Mouse (Mus musculus) spleen, postnatal 10 days (tissue): Measurements from ENCODE around the gene Chd4.
"Not testable (repeated sequence)": the region's sequence is repeated elsewhere in the genome, so short reads cannot be mapped to it uniquely, and the experiment has no call there.

Source experiments
- DNase-seq, 2 experiments: peaks; one replicate each; pipeline ENCODE4 v3.0.0; 2021 to 2022; ENCODE audit warnings: low spot score in 2 of 2

The Chd4 gene

DNA sequence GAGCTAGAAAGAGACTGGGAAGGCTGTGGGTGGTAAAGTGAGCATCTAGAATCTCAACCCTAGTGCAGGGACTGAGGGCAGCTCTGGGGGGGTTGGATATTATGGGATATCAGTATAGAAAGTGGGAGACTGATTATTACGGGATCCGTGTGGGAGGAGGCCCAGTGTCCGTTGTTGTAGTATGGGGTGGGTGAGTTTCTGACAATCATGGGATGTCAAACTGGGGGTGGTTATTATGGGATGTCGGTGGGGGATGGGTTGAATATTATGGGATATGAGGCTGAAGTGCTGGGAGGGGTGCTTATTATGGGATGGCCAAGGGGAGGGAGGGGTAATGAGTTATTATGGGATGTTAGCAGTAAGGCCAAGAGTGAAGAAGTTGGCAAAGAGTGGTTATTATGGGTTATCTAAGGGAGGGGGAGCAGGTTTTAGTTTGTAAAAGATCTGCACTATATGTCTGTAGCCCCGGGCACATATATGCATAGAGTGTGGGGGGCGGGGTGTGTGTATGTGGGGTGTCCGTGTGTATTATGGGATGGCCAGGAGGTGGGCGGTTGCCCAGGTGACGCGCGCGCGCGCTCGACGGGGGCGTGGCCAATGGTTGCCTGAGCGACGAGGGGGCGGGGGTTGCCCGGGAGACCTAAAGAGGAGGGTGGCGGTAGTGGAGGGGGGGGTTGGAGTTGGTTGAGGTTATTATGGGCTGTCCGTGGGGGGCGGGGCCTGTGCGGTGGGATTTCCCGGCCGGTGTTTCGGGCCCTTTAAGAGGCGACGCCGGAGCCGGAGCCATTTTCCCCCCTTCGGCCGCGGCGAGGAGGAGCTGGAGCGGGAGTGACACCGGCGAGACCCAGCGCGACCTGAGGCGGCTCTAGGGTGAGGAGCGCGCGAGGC is at the start of gene Chd4:
Chd4 (plus strand) TSS at position 591 of the 888 bp plus-strand sequence.
- peak; percentile 90 to 97 for DNase-seq

DNA sequence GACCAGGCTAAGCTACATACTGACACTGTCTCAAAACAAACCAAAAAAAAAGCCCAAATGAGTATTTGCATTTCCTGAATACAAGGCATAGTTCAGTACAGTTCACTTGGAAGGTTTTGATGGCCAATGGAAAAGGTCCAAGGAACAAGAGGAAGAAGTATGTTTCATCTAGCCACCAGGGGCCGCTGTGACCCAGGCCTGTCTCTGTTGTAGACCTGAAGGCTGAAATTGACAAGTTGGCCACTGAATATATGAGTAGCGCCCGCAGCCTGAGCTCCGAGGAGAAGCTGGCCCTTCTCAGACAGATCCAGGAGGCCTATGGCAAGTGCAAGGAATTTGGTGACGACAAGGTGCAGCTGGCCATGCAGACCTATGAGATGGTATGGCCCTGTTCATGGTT is 49.1 kb upstream of the Chd4 start:
- peak; percentile 63 to 87 for DNase-seq

DNA sequence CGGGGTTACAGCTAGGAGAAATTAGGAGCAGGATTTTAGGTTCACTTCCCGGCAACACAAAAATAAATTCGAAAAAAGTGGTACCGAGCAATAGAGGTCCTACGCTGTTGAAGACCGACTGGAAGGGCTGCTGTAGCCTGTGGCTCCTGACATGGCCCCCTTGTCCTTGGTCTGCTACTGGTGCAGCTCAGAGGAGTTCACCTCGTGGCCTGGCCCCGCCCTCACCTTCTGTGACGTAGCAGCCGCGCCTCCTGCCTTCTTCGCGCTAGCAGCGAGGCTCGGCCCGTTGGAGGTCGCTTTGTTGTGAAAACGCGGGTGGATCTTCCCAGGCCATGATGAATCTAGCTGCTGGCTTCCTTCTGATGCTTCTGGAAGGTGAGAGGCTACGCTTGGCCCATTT is 46.1 kb upstream of the Chd4 start, which contains the start of gene Acrbp:
Acrbp (plus strand) TSS at position 12 of the 400 bp plus-strand sequence.
- DNase-seq = no peak

DNA sequence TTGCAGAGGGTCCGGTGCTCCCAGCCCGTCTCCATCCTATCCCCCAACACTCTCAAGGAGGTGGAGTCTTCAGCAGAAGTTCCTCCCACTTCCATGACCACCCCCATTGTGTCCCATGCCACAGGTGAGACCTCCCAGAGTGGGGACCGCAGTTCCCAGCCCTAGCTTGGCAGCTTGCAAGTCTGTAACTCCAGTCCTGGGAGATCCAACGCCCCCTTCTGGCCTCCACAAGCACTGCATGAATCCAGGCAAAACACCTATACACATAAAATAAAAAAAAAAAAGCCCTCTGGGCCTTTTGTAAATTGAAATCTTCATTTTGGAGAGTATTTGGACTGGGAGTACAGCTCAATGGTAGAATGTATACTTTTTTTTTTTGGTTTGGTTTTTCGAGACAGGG is 44.5 kb upstream of the Chd4 start:
- peak in 1 of 2 experiments; percentile 59 for DNase-seq

DNA sequence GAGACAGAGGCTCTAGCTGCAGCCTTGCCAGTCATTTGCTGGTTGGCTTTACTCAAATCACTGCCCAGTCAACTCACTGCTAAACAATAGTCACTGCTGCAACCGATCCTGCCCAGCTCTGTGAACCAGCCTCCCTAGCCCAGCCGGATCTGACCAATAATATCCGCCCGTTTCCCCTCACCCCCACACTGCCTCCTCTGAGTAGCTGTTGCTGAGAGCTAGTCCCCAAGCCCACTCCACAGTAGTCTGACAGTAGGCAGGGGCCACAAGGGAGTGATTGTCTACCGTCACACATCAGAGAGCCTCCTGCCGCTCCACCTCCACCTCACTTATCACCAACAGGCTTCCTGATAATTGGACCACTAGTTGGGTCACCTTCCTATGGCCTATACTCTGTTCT is 34.3 kb upstream of the Chd4 start:
- DNase-seq = no peak

DNA sequence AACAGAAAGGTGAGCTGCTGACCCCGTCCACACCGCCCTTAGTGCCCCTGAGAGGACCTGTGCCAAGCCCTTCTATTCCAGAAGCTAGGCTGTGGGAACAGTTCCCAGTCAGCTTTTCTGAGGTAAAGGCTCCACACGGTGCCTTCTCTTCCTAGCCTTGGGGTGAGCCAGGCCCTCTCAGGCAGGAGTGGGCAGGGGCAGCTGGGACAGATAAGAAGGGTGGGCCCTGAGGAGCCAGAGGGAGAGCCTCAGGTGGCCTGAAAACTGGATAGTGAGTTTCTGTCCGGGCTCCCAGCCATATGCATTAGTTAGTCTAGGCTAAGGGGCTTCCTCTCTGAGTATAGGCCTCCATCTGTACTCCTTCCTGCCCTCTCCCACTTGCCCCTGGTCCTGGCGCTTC is 33.3 kb upstream of the Chd4 start:
- no peak for DNase-seq

DNA sequence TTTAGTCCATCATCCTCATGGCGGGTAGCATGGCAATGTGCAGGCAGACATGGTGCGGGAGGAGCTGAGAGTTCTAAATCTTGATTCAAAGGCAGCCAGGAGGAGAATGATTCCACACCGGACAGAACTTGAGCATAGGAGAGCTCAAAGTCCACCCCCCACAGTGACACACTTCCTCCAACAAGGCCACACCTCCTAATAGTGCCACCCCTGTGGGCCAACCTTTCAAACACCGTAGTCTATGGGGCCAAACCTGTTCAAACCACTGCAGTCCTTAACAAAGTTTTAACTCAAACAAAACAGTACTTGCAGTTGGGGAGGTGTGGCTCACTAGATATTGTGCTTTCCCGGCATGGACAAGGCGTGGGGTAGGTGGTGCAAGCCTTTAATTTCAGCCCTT is 31.9 kb upstream of the Chd4 start:
- DNase-seq = no peak

DNA sequence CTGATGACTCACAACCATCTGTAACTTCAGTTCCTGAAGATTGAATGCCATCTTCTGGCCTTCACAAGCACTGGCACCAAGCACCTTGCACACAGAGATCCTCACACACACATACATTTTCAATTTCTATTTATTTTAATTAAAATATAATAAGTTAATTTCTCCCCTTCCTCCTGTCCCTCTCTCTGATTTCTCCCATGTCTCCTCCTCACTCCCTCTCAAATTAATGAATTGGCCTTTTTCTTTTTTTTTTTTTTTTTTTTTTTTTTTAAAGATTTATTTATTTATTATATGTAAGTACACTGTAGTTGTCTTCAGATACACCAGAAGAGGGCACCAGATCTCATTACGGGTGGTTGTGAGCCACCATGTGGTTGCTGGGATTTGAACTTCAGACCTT is 30.6 kb upstream of the Chd4 start:
- DNase-seq = not testable (repeated sequence)

DNA sequence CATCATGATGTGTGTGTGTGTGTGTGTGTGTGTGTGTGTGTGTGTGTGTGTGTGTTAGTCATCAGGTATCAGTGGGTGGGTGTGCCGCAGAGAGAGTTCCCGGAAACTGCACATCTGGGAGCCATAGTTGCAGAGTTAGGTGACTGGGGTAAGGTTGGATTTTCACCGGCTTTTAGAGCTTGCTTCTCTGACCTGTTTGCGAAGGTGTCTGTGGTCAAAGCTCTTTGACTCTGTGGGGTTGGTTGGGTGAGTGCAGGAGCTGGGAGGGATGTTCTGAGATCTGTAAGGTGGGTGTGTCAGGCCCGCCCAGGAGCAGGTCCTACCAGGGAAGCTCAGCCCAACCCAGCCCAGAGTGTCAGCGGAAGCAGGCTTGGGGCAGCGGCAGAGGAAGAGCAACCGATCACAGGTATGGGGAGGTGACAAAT is 28.2 kb upstream of the Chd4 start, which contains the start of gene Lpar5:
Lpar5 (plus strand) TSS at position 350 of the 425 bp plus-strand sequence.
- no peak for DNase-seq

DNA sequence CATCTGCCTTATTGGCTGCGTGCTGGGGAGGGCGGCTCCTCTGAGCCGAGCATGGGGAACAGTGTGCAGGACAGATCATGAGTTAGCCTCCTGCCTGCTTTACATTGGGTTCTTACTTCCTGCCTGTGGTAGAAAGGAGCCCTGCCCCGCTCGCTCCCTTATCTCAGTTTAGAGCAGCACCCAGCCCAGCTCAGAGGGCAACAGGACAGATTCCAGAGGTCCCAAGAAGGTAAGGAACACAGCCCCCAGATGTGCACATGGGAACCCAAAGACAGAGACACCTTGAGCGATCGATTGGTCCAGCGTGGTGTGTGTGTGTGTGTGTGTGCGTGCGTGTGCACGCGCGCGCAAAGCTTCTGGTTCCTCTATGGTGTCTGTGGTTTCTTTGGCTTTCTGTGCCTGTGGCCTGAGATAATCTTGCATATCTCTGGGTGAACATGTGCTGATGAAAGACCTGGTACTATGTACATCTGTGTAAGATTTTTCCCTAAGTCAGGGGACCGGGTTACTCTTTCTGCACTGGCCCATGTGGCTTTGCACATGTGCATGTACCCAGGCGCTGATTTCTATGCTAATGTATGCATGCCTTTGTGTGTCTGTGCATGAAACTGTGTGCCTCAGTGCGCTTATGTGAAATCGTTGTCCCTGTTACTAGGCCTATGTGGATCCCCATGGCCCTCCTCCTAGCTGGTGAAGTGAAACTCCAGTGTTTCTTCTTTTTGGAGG is 24.4 kb upstream of the Chd4 start:
- DNase-seq = peak; percentile 60 to 72

DNA sequence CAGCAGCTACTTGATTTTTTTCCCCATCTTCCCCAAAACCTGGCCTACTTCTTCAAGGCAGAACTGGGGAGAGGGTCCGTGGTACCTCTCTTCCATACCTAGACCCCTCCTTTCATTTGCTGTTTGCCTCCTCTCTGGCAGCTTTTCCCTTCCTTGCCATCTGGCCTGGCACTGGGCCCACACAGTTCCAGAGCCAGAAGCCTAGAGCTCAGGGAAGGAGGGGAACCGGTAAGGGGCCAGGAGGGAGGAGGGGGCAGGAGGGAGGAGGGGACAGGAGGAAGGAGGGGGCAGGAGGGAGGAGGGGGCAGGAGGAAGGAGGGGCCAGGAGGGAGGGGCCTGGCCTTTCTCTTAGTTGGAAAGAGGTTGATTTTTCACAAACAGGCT is 23.9 kb upstream of the Chd4 start:
- peak in 1 of 2 experiments; percentile 34 for DNase-seq

DNA sequence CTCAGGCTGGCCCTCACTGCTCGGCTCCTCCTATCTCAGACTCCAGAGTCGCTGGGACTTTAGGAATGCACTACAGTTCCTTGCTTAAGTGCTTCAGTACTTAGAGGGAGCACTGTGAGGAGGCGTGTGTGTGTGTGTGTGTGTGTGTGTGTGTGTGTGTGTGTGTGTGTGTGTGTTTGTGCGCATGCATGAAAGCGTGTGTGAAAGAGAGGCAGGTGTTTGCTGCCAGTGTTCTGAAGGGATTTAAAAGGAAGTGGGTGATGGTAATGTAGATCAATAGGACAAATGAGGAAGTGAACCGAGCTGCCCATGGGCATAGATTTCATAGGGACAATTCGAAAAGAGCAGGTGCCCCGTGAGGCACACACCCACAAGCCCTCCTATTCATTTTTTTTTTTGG is 22.0 kb upstream of the Chd4 start:
- DNase-seq = no peak

DNA sequence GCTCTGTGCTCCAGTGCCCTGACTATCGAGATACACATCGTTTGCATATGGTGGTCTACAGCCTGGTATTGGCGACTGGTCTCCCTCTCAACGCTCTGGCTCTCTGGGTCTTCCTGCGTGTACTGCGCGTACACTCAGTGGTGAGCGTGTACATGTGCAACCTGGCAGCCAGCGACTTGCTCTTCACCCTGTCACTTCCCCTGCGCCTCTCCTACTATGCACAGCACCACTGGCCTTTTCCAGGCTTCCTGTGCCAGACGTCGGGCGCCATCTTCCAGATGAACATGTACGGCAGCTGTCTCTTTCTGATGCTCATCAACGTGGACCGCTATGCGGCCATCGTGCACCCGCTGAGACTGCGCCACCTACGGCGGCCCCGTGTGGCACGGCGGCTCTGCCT is 14.4 kb upstream of the Chd4 start:
- DNase-seq = no peak

DNA sequence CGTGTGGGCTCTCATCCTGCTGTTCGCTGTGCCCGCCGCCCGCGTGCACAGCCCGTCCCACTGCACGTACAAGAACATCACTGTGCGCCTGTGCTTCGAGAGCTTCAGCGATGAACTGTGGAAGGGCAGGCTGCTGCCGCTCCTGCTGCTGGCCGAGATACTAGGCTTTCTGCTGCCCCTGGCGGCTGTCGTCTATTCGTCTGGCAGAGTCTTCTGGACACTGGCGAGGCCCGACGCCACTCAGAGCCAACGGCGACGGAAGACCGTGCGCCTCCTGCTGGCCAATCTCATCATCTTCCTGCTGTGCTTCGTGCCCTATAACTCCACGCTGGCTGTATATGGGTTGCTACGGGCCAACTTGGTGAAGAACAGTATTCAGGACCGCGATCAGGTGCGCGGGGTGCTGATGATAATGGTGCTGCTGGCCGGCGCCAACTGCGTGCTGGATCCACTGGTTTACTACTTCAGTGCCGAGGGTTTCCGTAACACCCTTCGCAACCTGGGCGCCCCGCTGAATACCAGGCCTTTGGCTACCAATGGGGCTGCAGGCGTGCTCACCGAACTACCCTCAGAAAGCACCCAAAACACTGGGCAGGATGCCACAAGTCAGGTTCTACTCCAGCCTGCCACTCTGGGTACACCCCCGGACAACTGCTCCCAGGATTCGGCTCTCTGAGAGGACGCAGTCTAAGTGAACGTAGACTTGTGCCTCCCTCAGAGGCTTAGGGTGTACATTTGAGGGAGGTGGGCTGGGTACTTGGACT is 13.8 kb upstream of the Chd4 start:
- peak; percentile 9 to 74 for DNase-seq

DNA sequence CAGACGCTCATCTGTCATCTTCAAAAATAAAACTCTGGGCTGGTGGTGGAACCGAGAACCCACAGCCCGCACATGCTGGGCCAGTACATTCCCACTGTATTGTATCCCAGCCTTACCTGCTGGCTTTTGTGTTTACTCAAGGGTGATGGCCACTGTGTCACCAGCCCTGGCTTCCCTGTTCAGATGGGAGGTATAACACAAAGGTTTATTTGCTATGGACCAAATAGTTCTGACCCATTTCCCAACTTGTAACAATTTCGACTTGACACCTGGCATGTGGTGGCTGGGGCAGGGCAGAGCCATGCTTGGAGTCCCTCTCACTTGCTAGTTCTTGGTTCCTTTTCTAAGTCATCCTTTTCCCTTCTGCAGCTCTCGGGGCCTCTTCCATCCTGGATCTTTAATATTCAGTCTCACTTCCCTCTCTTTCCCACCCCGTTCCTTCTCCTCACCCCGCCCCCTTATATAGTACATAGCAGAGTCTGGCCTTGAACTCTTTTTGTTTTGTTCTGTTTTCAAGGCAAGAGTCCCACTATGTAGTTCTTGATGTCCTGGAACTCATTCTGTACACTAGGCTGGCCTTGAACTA is 12.9 kb upstream of the Chd4 start:
- no peak for DNase-seq

DNA sequence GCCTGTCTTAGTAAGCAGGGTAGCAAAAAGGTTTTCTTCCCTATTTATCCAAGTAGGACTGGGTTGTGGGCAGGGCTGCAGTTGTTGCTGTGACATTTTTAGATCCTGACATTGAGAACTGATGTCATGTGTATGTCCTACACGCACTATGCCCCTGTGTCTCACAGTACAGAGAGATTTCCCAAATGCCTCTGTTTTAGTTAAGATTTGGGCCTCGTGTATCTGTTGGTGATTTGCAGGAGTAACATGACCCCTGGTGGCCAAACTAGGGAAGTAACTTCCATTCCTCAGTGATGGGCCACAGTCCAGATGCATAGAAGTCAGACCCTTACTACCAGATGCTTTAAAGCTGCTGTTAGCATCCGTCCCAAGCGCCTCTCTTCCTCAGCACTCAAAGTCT is 11.4 kb upstream of the Chd4 start:
- peak; percentile 38 to 73 for DNase-seq

DNA sequence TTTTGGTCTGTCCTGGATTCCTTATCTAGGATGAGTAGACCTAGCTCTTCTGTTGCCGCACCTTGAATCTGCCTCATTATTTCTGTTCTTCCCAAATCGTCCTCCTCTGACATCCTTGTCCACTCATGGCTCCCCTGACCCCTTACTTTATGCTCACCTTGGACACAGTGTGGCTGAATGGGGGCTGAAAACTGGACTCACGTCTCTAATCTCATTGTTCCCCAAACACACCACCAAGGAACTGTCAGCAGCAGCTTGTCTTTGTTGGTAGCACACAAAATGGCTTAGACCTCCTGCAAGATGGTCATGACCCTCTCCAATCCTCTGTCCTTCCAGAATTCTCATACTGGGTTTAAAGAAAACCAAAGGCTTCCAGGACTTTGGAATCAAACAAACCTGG is 7.8 kb upstream of the Chd4 start:
- peak in 1 of 2 experiments; percentile 5 for DNase-seq

DNA sequence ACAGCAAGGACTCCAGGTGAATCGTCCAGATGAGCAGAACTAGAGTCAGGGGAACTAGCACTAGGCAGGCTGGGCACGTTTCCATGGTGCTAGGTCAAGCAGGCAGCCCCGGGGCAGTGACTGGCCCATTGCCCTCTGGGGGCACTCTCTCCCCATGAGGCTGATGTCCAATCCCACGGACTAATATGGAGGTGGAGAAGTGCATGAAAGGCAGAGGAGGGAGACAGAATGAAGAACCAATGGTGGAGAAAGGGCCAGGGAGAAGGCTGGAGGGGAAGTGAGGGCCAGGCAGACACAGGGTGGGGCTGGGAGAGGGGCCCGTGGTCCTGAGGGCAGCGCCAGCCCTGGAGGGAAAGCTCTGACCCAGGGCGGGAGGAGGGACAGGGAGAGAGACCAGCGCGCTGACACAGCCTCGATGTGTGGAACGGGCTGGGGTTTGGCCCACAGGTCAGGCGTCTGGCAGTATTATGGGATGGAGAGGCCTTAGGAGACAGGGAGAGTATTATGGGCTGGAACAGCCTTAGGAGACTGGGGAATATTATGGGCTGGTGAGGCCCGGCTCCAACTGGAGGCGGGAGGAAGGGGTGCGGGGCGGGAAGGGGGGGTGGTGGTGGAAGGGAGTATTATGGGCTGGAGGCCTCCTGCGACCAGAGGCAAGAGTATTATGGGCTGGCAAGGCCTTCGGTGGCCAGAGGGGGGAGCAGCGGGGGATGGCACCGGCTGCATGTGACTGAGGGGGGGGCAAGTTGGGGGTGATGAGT is 7.0 kb upstream of the Chd4 start:
- DNase-seq = peak; percentile 51 to 68

DNA sequence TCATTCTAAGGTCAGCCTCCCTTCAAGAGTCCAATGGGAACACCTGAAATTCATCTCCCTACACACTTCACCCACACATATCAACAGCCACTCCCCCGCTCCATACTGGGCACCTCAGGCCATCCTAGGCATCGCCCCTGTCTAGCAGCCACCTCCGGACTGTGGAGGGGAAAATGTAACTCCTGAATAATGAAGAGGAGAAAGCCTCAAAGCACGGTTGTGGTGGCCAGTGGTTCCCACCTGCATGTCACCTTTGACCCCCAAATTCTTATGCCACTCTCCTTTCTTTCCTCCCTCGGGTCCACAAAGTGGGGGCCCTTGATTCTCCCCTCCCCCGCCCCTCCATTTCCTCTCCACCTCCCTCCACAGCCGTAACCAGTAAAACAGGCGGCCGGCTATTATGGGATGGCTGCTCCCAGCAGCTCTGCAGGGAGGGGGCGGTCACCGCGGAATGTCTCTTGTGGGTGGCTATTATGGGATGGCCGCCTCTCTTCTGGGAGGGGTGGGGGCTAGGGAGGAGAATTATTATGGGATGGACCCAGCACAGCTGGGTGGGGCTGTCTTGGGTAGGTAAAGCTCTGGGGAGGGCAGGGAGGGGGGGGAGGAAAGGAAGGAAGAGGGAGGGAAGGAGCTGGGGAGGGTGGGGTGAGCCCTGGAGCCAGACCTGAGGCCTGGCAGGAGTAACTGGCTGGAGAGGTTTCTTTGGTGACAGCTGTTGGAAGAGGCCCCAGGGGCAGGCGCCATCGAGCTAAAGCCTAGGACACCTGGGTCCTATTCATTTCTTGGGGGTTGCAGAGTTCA is 6.1 kb upstream of the Chd4 start:
- peak; percentile 53 to 78 for DNase-seq
